Mouse (Mus musculus): ENCODE measurements around the gene Pi16. TPM values are rescaled to one million over a fixed set of nuclear protein-coding genes. Genes with fewer than 3 reads are reported as not detected.

Gene Pi16
- polyA plus RNA-seq, 1 experiment from 2014 or later = 1.8 TPM

GRCm38 (mm10) chr17:29337979-29338823 is 20.7 kb downstream of the Pi16 start:
- Histone ChIP-seq H3K9ac (no peak overlapping the region), H3K4me1 (replicated peaks) (peaks cover 47% of the 10 kb centered on the region), H3K27me3 (no peaks in the 10 kb centered on the region), H3K27ac (replicated peaks) (peak overlapping the region; percentile 67), H3K4me3 (no peak overlapping the region), H3K4me2 (no peak overlapping the region), H3K36me3 (peaks cover 89% of the 10 kb centered on the region), H3K9me3 (no peaks in the 10 kb centered on the region)
- ATAC-seq (ENCODE audit: low read depth) = no peak; the same call in 1 of the 2 replicates
- WGBS = 78% methylated on average over 9 of the region's 9 CpGs

- peaks cover 49% of the 10 kb centered on the region for H3K4me1 ChIP-seq (replicated peaks)
- 83% methylated on average over 11 of the region's 11 CpGs for WGBS
- H3K4me3 ChIP-seq = no peak overlapping the region
- H3K27me3 ChIP-seq = no peaks in the 10 kb centered on the region
- no peak overlapping the region for H3K4me2 ChIP-seq
- H3K9me3 ChIP-seq = no peaks in the 10 kb centered on the region
- H3K36me3 ChIP-seq = peaks cover 90% of the 10 kb centered on the region
- no peak for ATAC-seq (ENCODE audit: low read depth)
- peak overlapping the region; percentile 9; the same call in 1 of the 2 replicates for H3K9ac ChIP-seq
- H3K27ac ChIP-seq (replicated peaks) = peak overlapping the region; percentile 67
These were observed 21.8 kb downstream of the Pi16 start for GRCm38 (mm10) chr17:29339170-29339768.

- Histone ChIP-seq H3K9ac (no peak overlapping the region; the same call in 1 of the 2 replicates), H3K4me3 (no peak overlapping the region), H3K4me2 (no peak overlapping the region), H3K27me3 (no peaks in the 10 kb centered on the region), H3K9me3 (no peaks in the 10 kb centered on the region), H3K27ac (replicated peaks) (no peak overlapping the region), H3K4me1 (replicated peaks) (peaks cover 55% of the 10 kb centered on the region), H3K36me3 (peaks cover 82% of the 10 kb centered on the region)
- 81% methylated on average over 18 of the region's 18 CpGs for WGBS
- no peak for ATAC-seq (ENCODE audit: low read depth)
These were observed 23.2 kb downstream of the Pi16 start for GRCm38 (mm10) chr17:29340406-29341261.

GRCm38 (mm10) chr17:29341591-29342003 is 24.1 kb downstream of the Pi16 start:
- Histone ChIP-seq H3K9ac (peak overlapping the region; percentile 44; the same call in 1 of the 2 replicates), H3K36me3 (peaks cover 73% of the 10 kb centered on the region), H3K4me3 (no peak overlapping the region), H3K9me3 (no peaks in the 10 kb centered on the region), H3K4me1 (replicated peaks) (peaks cover 65% of the 10 kb centered on the region), H3K27me3 (no peaks in the 10 kb centered on the region), H3K27ac (replicated peaks) (peak overlapping the region; percentile 69), H3K4me2 (no peak overlapping the region)
- 24% methylated on average over 9 of the region's 9 CpGs for WGBS
- ATAC-seq (ENCODE audit: low read depth) = 0 out of 2 replicates have a peak, but pooled peaks have one; percentile 11

GRCm38 (mm10) chr17:29342010-29342910 is 24.8 kb downstream of the Pi16 start:
- ATAC-seq (ENCODE audit: low read depth) = no peak
- 45% methylated on average over 13 of the region's 13 CpGs for WGBS
- H3K36me3 ChIP-seq = peaks cover 66% of the 10 kb centered on the region
- no peak overlapping the region for H3K4me2 ChIP-seq
- H3K9ac ChIP-seq = peak overlapping the region; percentile 44; the same call in 1 of the 2 replicates
- peak overlapping the region; percentile 69 for H3K27ac ChIP-seq (replicated peaks)
- no peaks in the 10 kb centered on the region for H3K9me3 ChIP-seq
- no peak overlapping the region for H3K4me3 ChIP-seq
- no peaks in the 10 kb centered on the region for H3K27me3 ChIP-seq
- peaks cover 67% of the 10 kb centered on the region for H3K4me1 ChIP-seq (replicated peaks)

GRCm38 (mm10) chr17:29343241-29343640 is 25.8 kb downstream of the Pi16 start:
- 94% methylated on average over 5 of the region's 5 CpGs for WGBS
- no peak for ATAC-seq (ENCODE audit: low read depth)
- Histone ChIP-seq H3K4me3 (no peak overlapping the region), H3K36me3 (peaks cover 56% of the 10 kb centered on the region), H3K27me3 (no peaks in the 10 kb centered on the region), H3K4me2 (no peak overlapping the region), H3K27ac (replicated peaks) (no peak overlapping the region), H3K4me1 (replicated peaks) (peaks cover 65% of the 10 kb centered on the region), H3K9ac (no peak overlapping the region), H3K9me3 (no peaks in the 10 kb centered on the region)

GRCm38 (mm10) chr17:29345272-29345671 is 27.8 kb downstream of the Pi16 start:
- H3K27me3 ChIP-seq = no peaks in the 10 kb centered on the region
- peak overlapping the region; percentile 98; the same call in 1 of the 2 replicates for H3K9ac ChIP-seq
- ATAC-seq (ENCODE audit: low read depth) = no peak
- no peaks in the 10 kb centered on the region for H3K9me3 ChIP-seq
- H3K27ac ChIP-seq (replicated peaks) = no peak overlapping the region
- peak overlapping the region; percentile 87; the same call in 1 of the 2 replicates for H3K4me3 ChIP-seq
- peaks cover 36% of the 10 kb centered on the region for H3K36me3 ChIP-seq
- peak overlapping the region; percentile 75 for H3K4me2 ChIP-seq
- 96% methylated on average over 12 of the region's 12 CpGs for WGBS
- peaks cover 49% of the 10 kb centered on the region for H3K4me1 ChIP-seq (replicated peaks)

GRCm38 (mm10) chr17:29346496-29347125 is 29.1 kb downstream of the Pi16 start:
- Histone ChIP-seq H3K4me1 (replicated peaks) (peaks cover 43% of the 10 kb centered on the region), H3K9ac (peak overlapping the region; percentile 98), H3K36me3 (peaks cover 28% of the 10 kb centered on the region), H3K4me2 (peak overlapping the region; percentile 75), H3K9me3 (no peaks in the 10 kb centered on the region), H3K4me3 (peak overlapping the region; percentile 87), H3K27me3 (no peaks in the 10 kb centered on the region), H3K27ac (replicated peaks) (peak overlapping the region; percentile 93)
- peak; percentile 7; the same call in 1 of the 2 replicates for ATAC-seq (ENCODE audit: low read depth)
- WGBS = 5% methylated on average over 11 of the region's 11 CpGs

- peaks cover 37% of the 10 kb centered on the region for H3K4me1 ChIP-seq (replicated peaks)
- WGBS = under 1% methylated on average over 41 of the region's 45 CpGs
- ATAC-seq (ENCODE audit: low read depth) = peak; percentile 34
- peak overlapping the region; percentile 87 for H3K4me3 ChIP-seq
- peaks cover 22% of the 10 kb centered on the region for H3K36me3 ChIP-seq
- H3K4me2 ChIP-seq = peak overlapping the region; percentile 75
- H3K27me3 ChIP-seq = no peaks in the 10 kb centered on the region
- peak overlapping the region; percentile 93 for H3K27ac ChIP-seq (replicated peaks)
- peak overlapping the region; percentile 98 for H3K9ac ChIP-seq
- H3K9me3 ChIP-seq = no peaks in the 10 kb centered on the region
These were observed 29.7 kb downstream of the Pi16 start for GRCm38 (mm10) chr17:29347126-29347644.

GRCm38 (mm10) chr17:29347645-29348256 is 30.3 kb downstream of the Pi16 start, which contains the start of gene Mtch1:
TSS of gene Mtch1 (minus strand) at chr17:29347934.
- Histone ChIP-seq H3K27me3 (no peaks in the 10 kb centered on the region), H3K9me3 (no peaks in the 10 kb centered on the region), H3K4me2 (peak within 1 kb of the TSS; percentile 75), H3K4me1 (replicated peaks) (peaks cover 32% of the 10 kb centered on the region), H3K4me3 (peak within 1 kb of the TSS; percentile 87), H3K9ac (peak within 1 kb of the TSS; percentile 98), H3K27ac (replicated peaks) (peak within 1 kb of the TSS; percentile 93), H3K36me3 (peaks cover 17% of the 10 kb centered on the region)
- peak; percentile 94 for ATAC-seq (ENCODE audit: low read depth)
- whole genome bisulfite sequencing = under 1% methylated on average over 52 of the region's 53 CpGs
